Mouse (Mus musculus) forebrain, embryonic 13.5 days (tissue): ENCODE measurements around the gene Trappc2l. TPM values are rescaled to one million over a fixed set of nuclear protein-coding genes. Genes with fewer than 3 reads are reported as not detected.

Experiments
- ATAC-seq: fragments of 200-750 bp; cut with Nextera tagmentation; 2 replicates; pipeline ENCODE4 v1.8.0; 2017
- H3K27ac ChIP-seq: fragments of 300-500 bp; sonication (generic); 2 replicates; pipeline ENCODE4 v1.5.1; 2015; ENCODE audit warnings: inconsistent platforms, mild to moderate bottlenecking, moderate library complexity
- H3K27me3 ChIP-seq: fragments of 300-500 bp; sonication (generic); 2 replicates; pipeline ENCODE4 v1.6.1; 2015; ENCODE audit warnings: mild to moderate bottlenecking, inconsistent platforms
- H3K36me3 ChIP-seq: fragments of 300-500 bp; sonication (generic); 2 replicates; pipeline ENCODE4 v1.6.1; 2015; ENCODE audit warnings: mild to moderate bottlenecking, inconsistent platforms; ENCODE audit not compliant: poor library complexity, severe bottlenecking
- H3K4me1 ChIP-seq: fragments of 300-500 bp; sonication (generic); 2 replicates; pipeline ENCODE4 v1.6.1; 2015; ENCODE audit warnings: inconsistent platforms
- H3K4me2 ChIP-seq: fragments of 300-500 bp; sonication (generic); 2 replicates; pipeline ENCODE4 v1.6.1; 2015; ENCODE audit warnings: inconsistent platforms, mild to moderate bottlenecking, moderate library complexity
- H3K4me3 ChIP-seq: fragments of 300-500 bp; sonication (generic); 2 replicates; pipeline ENCODE4 v1.5.1; 2015; ENCODE audit warnings: mild to moderate bottlenecking, inconsistent platforms
- H3K9ac ChIP-seq: fragments of 300-500 bp; sonication (generic); 2 replicates; pipeline ENCODE4 v1.6.1; 2015; ENCODE audit warnings: mild to moderate bottlenecking, inconsistent platforms
- H3K9me3 ChIP-seq: fragments of 300-500 bp; sonication (generic); replicated peaks from 2 replicates; pipeline ENCODE4 v1.6.1; 2016; ENCODE audit warnings: inconsistent platforms
- WGBS: fragments of 180-500 bp; shearing (Covaris S2); methylation state at CpG from one replicate; pipeline ENCODE4 v1.1.7; 2015; 5-methylcytosine and 5-hydroxymethylcytosine counted together
- polyA plus RNA-seq: library from polyadenylated mRNA; unstranded; fragments of >200 nt; fragmentation: Nextera tagmentation; extraction: Ambion mirVana; gene quantifications from 2 replicates; pipeline ENCODE4 v1.2.1, GENCODE M21; 2015

Gene Trappc2l
- polyA plus RNA-seq, 1 experiment from 2014 or later = 69.3 TPM

DNA sequence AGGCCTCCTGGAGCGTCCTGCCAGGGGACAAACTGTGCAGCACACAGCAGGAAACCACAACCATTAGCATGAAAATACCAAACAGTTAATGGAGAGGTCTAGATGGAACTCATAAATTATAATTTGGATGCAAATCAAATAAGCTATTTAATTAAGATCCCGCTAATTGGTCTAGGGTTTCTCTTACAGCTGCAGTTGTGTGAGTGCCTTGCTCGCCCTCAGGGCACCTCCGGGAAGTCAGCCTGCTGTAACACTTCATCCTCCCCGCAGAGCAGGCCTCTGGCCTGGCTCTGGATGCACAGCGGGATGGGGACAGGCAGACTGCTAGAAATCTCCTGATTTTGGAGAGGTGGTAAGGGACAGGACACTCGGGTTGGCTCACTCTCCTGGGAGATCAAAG, 25.3 kb upstream of the Trappc2l start:
- H3K27ac ChIP-seq = no peak overlapping the region
- ATAC-seq = 0 out of 2 replicates have a peak, but pooled peaks have one; percentile 36
- WGBS = 33% methylated on average over 7 of the region's 7 CpGs

DNA sequence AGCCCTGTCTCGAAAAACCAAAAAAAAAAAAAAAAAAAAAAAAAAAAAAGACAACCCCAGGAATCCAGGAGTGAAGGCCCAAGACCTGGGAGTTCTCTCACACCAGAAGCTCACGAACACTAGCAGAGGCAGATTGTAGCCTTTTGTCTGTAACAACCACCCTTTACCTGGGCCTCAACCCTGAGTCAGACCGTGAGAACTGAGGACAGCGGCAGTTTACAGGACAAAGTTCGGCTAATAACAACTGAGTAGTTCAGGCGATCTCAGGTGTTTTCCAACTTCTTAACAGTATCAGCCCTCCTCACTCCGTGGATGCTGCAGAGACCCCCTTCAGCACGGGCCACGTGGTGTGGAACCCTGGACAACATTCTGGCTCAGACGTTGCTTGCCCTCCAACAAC, 24.7 kb upstream of the Trappc2l start:
- H3K27ac ChIP-seq = no peak overlapping the region
- H3K9me3 ChIP-seq = no peaks in the 10 kb centered on the region
- H3K4me3 ChIP-seq = no peak overlapping the region
- no peak overlapping the region for H3K4me2 ChIP-seq
- no peaks in the 10 kb centered on the region for H3K36me3 ChIP-seq
- peaks cover 8% of the 10 kb centered on the region for H3K4me1 ChIP-seq
- 81% methylated on average over 10 of the region's 10 CpGs for WGBS
- no peak overlapping the region for H3K9ac ChIP-seq
- no peaks in the 10 kb centered on the region; the same call in 1 of the 2 replicates for H3K27me3 ChIP-seq
- no peak for ATAC-seq

More for the DNA sequence above, 25.3 kb upstream of the Trappc2l start:
- Histone ChIP-seq H3K4me2 (no peak overlapping the region), H3K4me1 (peaks cover 8% of the 10 kb centered on the region), H3K9me3 (no peaks in the 10 kb centered on the region), H3K4me3 (no peak overlapping the region), H3K27me3 (no peaks in the 10 kb centered on the region; the same call in 1 of the 2 replicates), H3K9ac (no peak overlapping the region), H3K36me3 (no peaks in the 10 kb centered on the region)

DNA sequence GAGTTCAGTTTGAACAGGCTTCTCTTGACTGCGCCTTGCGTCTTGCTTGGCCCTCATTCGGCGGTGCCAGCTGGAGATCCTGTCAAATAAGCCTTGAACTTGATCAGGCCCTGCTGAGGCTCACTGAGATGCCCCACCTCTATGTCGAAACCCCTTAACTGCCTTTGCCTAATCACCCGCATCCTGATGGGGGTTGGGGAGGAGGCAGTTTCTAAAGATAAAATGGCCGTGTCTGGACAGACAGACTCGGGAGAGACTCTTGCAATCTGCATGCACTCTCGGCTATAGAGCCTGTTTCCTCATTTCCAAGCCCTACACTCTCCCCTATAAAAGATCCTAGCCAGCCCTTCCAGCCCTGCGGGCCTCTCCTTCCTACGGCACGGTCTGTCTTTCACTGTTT, 18.2 kb upstream of the Trappc2l start:
- H3K4me1 ChIP-seq = no peaks in the 10 kb centered on the region
- H3K27ac ChIP-seq = peak overlapping the region; percentile 57; the same call in 1 of the 2 replicates
- 84% methylated on average over 12 of the region's 12 CpGs for WGBS

DNA sequence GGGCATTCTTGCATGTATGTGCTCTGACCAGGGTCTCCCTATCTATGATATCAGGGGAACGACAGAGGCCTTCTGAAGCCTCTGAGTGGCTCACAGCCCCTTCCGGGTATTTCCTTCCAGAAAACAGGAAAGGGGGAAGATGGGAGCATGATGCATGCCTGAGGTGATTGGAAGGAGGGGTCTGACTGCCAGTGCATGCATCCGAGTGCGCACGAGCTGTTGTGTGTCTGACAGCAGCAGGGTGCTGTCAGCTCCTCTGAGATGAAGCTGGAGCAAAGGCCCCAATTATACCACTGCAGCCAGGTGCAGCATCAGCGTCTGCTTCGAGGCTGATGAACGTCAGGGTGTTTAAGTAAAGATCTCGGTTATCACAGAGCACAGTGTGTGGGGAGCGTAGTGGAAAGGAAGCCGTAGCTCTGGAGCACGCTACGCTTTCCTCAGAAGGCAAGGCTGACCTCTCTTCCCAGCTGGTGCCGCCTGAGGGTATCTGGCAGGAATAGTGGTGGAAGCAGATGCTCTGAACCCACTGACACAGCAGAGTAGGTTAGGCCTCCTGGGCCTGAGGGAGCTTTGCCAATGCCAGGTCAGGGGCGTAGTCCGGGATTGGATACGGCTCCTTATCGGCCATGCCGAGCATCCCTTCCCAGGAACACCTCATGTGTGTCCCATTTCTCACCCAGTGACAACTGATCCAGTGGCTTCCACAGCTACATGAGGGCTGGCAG, 17.5 kb upstream of the Trappc2l start:
- Histone ChIP-seq H3K4me3 (no peak overlapping the region), H3K27ac (peak overlapping the region; percentile 57), H3K27me3 (no peaks in the 10 kb centered on the region), H3K36me3 (no peaks in the 10 kb centered on the region), H3K9me3 (no peaks in the 10 kb centered on the region), H3K4me2 (no peak overlapping the region), H3K9ac (peak overlapping the region; percentile 40; the same call in 1 of the 2 replicates), H3K4me1 (no peaks in the 10 kb centered on the region)
- WGBS = 87% methylated on average over 19 of the region's 19 CpGs
- no peak for ATAC-seq

More for the DNA sequence above, 18.2 kb upstream of the Trappc2l start:
- Histone ChIP-seq H3K27me3 (no peaks in the 10 kb centered on the region), H3K9me3 (no peaks in the 10 kb centered on the region), H3K36me3 (no peaks in the 10 kb centered on the region), H3K4me2 (no peak overlapping the region), H3K9ac (peak overlapping the region; percentile 40; the same call in 1 of the 2 replicates), H3K4me3 (no peak overlapping the region)
- ATAC-seq = no peak

DNA sequence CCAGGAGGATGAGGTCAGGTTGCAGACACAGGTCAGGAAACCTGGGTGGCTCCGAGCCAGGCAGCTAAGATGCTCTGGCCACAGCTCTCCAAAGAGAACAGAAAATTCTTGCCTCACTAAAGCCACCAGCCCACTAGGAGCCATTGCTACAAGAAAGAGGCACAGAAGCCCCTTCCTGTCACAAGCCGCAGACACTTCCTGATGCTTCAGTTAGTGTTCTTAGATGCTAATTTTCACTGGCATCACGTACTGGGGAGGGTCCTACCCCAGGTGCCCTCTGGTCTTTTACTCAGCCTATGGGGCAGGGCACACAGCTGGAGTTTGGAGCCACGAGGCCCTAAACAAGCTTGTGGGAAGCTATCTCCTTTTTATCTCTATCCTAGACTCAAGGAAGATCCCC, 15.4 kb upstream of the Trappc2l start:
- Histone ChIP-seq H3K4me3 (no peak overlapping the region), H3K27me3 (no peaks in the 10 kb centered on the region), H3K4me1 (no peaks in the 10 kb centered on the region), H3K9me3 (no peaks in the 10 kb centered on the region), H3K4me2 (no peak overlapping the region), H3K9ac (no peak overlapping the region), H3K36me3 (no peaks in the 10 kb centered on the region), H3K27ac (no peak overlapping the region)
- 55% methylated on average over 4 of the region's 4 CpGs for WGBS
- no peak for ATAC-seq

DNA sequence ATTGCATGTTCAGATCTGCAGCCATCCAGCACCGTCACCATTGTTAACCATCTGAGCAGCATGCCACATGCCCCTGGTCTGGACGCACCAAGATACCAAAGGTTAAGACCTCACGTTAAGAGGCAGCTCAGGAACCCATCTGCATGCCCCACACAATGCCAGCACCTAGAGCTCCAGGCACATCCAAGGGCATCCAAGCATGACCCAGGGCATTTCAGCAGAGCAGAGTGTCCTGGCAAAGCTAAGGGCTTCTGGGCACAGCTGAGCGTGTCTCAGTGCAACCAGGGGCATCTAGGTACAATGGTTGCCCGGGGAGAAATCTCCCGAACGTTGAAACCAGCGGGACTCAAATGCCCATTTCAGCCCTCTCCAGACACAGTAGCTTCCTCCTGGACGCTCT, 10.8 kb upstream of the Trappc2l start:
- Histone ChIP-seq H3K4me1 (no peaks in the 10 kb centered on the region), H3K9ac (no peak overlapping the region), H3K4me2 (no peak overlapping the region), H3K36me3 (no peaks in the 10 kb centered on the region), H3K27ac (no peak overlapping the region), H3K9me3 (no peaks in the 10 kb centered on the region), H3K27me3 (no peaks in the 10 kb centered on the region), H3K4me3 (no peak overlapping the region)
- no peak for ATAC-seq
- 93% methylated on average over 9 of the region's 9 CpGs for WGBS

DNA sequence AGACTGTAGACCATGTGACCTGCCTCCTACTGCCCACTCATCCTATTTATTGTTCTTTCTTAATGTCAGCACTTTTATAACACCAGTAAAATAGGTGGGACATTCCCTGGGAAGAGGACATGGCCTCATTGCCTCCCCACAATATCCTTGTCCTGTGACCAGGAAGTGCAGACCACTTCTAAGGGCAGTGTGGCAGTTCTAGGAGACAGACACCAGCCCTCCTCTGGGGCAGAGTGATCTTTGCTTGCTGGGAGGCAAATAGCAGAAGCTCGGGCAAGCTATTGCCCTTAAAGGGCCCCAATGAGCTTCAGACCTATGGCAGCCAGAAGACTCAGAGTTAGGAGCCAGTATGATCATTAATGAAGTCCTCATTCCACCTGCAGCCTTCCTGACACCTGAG, 6.8 kb upstream of the Trappc2l start:
- Histone ChIP-seq H3K27ac (no peak overlapping the region), H3K9ac (no peak overlapping the region), H3K36me3 (no peaks in the 10 kb centered on the region), H3K4me3 (no peak overlapping the region), H3K27me3 (no peaks in the 10 kb centered on the region), H3K9me3 (no peaks in the 10 kb centered on the region), H3K4me1 (no peaks in the 10 kb centered on the region), H3K4me2 (no peak overlapping the region)
- 82% methylated on average over 1 of the region's 1 CpGs for WGBS
- no peak for ATAC-seq

DNA sequence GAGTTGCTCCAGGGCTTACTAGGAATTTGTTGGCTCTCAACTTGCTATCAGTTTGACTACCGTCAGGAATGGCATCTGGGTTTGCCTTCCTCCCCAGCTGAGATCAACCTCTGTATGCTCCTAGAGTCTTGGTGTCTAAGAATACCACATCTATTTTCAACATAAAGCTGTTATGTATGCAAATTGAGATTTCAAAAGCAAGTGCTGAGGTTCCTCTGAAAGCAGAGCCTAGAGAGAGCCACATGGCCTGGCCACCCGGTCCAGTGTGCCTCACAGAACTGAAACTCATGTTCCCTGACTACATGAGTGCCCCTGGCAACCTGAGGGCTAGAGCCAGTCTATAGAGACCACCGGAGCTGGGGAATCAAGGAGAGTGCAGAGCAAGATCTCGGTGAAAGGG, 6.1 kb upstream of the Trappc2l start:
- Histone ChIP-seq H3K4me2 (no peak overlapping the region), H3K27me3 (no peaks in the 10 kb centered on the region), H3K9me3 (no peaks in the 10 kb centered on the region), H3K27ac (no peak overlapping the region), H3K4me3 (no peak overlapping the region), H3K9ac (no peak overlapping the region), H3K36me3 (no peaks in the 10 kb centered on the region), H3K4me1 (no peaks in the 10 kb centered on the region)
- ATAC-seq = no peak
- 86% methylated on average over 4 of the region's 4 CpGs for WGBS

DNA sequence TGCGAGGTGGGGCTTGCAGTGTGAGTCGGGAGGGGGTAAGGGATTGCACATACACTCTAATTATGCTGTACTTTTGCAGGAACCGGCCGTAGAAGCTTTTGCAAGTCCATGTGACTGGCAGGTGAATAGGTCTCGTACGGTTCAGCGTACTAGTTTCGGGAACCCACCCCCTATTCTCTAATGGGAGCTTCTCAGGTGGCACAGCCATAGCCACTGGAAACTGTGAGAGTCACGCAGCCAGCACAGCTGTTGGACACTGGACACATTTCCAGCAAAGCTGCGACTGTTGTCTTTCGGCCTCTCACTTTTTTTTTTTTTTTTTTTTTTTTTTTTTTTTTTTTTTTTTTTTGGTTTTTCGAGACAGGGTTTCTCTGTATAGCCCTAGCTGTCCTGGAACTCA, 4.6 kb upstream of the Trappc2l start:
- Histone ChIP-seq H3K4me2 (no peak overlapping the region), H3K27ac (no peak overlapping the region), H3K36me3 (no peaks in the 10 kb centered on the region), H3K9ac (no peak overlapping the region), H3K4me3 (no peak overlapping the region), H3K4me1 (peaks cover 5% of the 10 kb centered on the region), H3K9me3 (no peaks in the 10 kb centered on the region), H3K27me3 (no peaks in the 10 kb centered on the region)
- ATAC-seq = no peak
- 84% methylated on average over 11 of the region's 12 CpGs for WGBS

DNA sequence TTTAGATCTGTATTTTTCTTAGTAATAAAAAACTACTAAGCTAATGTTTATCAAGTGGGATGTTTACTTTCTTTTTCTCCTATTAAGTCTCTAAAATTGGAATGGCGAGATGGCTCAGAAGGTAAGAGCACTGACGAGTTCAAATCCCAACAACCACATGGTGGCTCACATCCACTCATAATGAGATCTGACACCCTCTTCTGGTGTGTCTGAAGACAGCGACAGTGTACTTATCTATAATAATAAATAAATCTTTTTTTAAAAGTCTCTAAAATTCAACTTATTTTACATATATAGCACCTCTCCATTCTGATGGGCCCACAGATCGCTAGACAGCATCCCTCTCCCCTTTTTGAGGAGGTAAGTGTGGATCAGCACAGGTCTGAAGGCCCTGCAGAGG, 1.2 kb upstream of the Trappc2l start:
- Histone ChIP-seq H3K4me2 (peak overlapping the region; percentile 71), H3K36me3 (no peaks in the 10 kb centered on the region), H3K4me3 (no peak overlapping the region), H3K27me3 (no peaks in the 10 kb centered on the region), H3K27ac (no peak overlapping the region), H3K9me3 (no peaks in the 10 kb centered on the region), H3K9ac (no peak overlapping the region), H3K4me1 (peaks cover 17% of the 10 kb centered on the region)
- 62% methylated on average over 4 of the region's 4 CpGs for WGBS
- no peak for ATAC-seq

DNA sequence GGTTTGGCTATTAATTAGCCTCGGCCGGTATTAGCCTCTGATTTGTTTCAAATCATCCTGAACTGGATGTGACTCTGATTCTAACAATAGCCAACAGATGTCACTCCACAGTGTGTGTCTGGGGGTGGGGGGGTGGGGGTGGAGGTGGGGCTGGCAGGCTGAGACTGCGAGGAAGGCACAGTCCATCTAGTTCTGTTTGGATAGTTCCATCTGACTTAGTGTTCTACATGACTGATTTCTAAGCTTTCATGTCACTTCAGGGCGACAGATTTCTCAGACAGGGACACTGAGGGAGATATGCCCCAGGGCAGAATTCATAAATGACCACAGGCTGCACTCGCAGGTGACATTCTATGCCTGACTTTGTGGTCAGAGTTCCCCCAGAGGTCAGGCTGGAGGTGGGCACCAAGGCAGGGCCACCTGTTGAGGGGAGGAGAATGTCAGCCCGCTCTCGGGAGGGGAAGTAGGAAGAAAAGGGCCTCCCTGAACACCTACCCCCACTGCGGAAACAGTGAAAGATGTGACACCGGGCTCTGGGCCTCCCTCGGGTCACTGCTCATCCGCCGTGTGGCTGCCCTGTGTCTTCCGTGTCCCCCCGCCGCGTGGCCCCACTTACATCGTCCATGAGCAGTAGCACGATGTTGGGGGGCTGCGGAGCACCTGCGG, 695 bp upstream of the Trappc2l start:
- Histone ChIP-seq H3K27me3 (no peaks in the 10 kb centered on the region), H3K4me1 (peaks cover 17% of the 10 kb centered on the region), H3K27ac (peak overlapping the region; percentile 75), H3K9ac (peak overlapping the region; percentile 75), H3K36me3 (no peaks in the 10 kb centered on the region), H3K4me3 (peak overlapping the region; percentile 71), H3K9me3 (no peaks in the 10 kb centered on the region), H3K4me2 (peak overlapping the region; percentile 71)
- WGBS = 3% methylated on average over 20 of the region's 20 CpGs
- ATAC-seq = no peak; the same call in 1 of the 2 replicates

DNA sequence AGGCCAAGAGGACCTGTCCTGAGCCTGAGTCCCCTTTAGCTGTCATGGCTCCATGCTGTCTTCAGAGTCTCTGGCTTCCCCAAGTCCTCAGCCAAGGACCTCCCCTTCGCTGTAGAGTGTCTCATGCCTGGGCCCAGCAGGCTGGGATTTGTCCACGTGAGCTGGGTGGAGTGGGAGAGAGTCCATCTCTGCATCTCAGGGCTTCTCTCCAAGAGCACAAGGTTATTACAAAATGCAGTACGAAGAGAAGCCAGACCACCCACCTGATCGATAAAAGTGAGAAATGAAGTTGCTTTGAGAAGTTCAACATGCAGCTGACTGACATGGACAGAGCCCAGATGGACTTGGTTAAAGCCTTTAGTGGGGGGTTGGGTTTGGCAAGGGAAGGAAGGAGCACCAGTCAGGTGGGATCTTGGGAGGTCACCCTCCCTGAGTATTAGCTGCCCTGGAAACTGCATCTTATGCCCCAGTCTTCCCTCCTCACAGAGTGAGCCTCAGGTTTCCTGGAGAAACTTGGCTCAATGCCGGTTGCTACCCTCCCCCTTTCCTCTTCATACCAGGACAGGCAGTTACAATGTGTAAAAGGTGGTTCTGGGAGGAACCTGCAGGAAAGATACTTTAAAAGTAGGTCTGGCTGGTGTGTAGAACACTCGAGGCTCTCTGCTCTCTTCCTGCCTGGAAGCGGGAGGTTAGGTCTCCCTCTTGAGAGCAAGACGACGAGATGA, 4.9 kb downstream of the Trappc2l start:
- ATAC-seq = no peak
- 74% methylated on average over 9 of the region's 9 CpGs for WGBS

More for the DNA sequence above, 4.9 kb downstream of the Trappc2l start:
- H3K27ac ChIP-seq = no peak overlapping the region
- H3K9ac ChIP-seq = no peak overlapping the region
- H3K9me3 ChIP-seq = no peaks in the 10 kb centered on the region
- H3K4me2 ChIP-seq = no peak overlapping the region
- no peaks in the 10 kb centered on the region for H3K27me3 ChIP-seq
- no peak overlapping the region for H3K4me3 ChIP-seq
- peaks cover 15% of the 10 kb centered on the region for H3K4me1 ChIP-seq
- H3K36me3 ChIP-seq = no peaks in the 10 kb centered on the region
